Mouse (Mus musculus) brain, adult 2 months (tissue): ENCODE measurements at regions not wholly inside any gene's neighbourhood (a gene's known extent, or its start where the extent isn't known, plus 50 kb on each side); places are given as distances from the start of the nearest gene placed in this dataset.

Experiments used
- DNase-seq: peaks from one replicate; pipeline ENCODE4 v3.0.0; 2011; ENCODE audit warnings: low read depth, low spot score

- no peak for DNase-seq
Observed at GRCm38 (mm10) chr3:71209701-71210100, 1202.3 kb downstream of the Otol1 start.

- DNase-seq, result peak; percentile 45
Observed at GRCm38 (mm10) chr3:71220379-71220778, 1213.0 kb downstream of the Otol1 start.

GRCm38 (mm10) chr3:71220818-71221217, 1213.4 kb downstream of the Otol1 start:
- peak; percentile 41 for DNase-seq
